Mouse (Mus musculus): Measurements from ENCODE around the gene Usp16. TPM values are rescaled to one million over a fixed set of nuclear protein-coding genes. Genes with fewer than 3 reads are reported as not detected.

The Usp16 gene
- polyA plus RNA-seq, 1 experiment from 2014 or later: 48.5 TPM

DNA sequence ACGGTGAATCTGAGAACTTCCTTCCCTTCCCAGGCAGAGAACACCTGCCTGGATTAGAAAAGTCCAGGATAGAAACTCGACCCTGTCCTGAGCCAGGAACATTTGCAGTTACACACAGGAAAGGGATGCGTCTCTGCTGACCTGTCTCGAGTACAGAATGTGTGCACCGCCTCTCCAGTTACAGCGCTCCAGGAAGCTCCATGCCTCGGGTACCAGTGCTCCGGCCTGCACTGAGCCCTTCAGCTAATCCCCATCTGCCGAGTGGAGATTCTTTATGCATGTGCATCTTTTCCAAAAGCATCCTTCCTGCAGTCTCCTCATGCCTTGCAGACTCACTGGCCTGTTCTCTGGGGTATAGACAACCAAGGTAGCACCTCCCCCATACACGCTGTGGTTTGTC is 74.3 kb downstream of the Usp16 start:
- 79% methylated on average over 10 of the region's 10 CpGs for WGBS
- H3K9ac ChIP-seq (replicated peaks): no peak overlapping the region
- H3K27ac ChIP-seq (replicated peaks): no peak overlapping the region
- ATAC-seq (replicated peaks): no peak
- H3K36me3 ChIP-seq: no peaks in the 10 kb centered on the region
- no peak overlapping the region for H3K4me3 ChIP-seq
- H3K9me3 ChIP-seq: no peaks in the 10 kb centered on the region
- no peak overlapping the region for H3K4me2 ChIP-seq (replicated peaks)
- no peaks in the 10 kb centered on the region for H3K4me1 ChIP-seq
- no peaks in the 10 kb centered on the region for H3K27me3 ChIP-seq

Other genes with a start within 250 kb of the Usp16 start
- 16.2 and 16.3 TPM in 2 replicates for gene N6amt1, start 100.5 kb upstream of the Usp16 start, polyA plus RNA-seq (2015; fragmentation: Nextera tagmentation; extraction: Ambion mirVana)
- gene Ltn1, start 22.1 kb upstream of the Usp16 start, polyA plus RNA-seq (2015; fragmentation: Nextera tagmentation; extraction: Ambion mirVana): 27.2 and 29.9 TPM in 2 replicates
- gene Rwdd2b, start 14.1 kb upstream of the Usp16 start, polyA plus RNA-seq (2015; fragmentation: Nextera tagmentation; extraction: Ambion mirVana): 10.4 and 11.3 TPM in 2 replicates
- 454 and 460 TPM in 2 replicates for gene Cct8, start 41.2 kb downstream of the Usp16 start, polyA plus RNA-seq (2015; fragmentation: Nextera tagmentation; extraction: Ambion mirVana)
- gene Map3k7cl, start 98.6 kb downstream of the Usp16 start, polyA plus RNA-seq (2015; fragmentation: Nextera tagmentation; extraction: Ambion mirVana): 0.11 TPM in 1 of 2 replicates, not detected in the other
- gene Bach1, start 244.2 kb downstream of the Usp16 start, polyA plus RNA-seq (2015; fragmentation: Nextera tagmentation; extraction: Ambion mirVana): 22.0 and 23.8 TPM in 2 replicates

All from forebrain, embryonic 15.5 days (tissue).